Mouse (Mus musculus) midbrain, embryonic 13.5 days (tissue): ENCODE data around the gene Aqp5. TPM values are rescaled to one million over a fixed set of nuclear protein-coding genes. Genes with fewer than 3 reads are reported as not detected.

Source experiments
- ATAC-seq: fragments of 200-750 bp; cut with Nextera tagmentation; 2 replicates; pipeline ENCODE4 v1.8.0; 2017; ENCODE audit warnings: mild to moderate bottlenecking, moderate TSS enrichment, moderate library complexity
- H3K27ac ChIP-seq: fragments of 300-500 bp; sonication (generic); 2 replicates; pipeline ENCODE4 v1.5.1; 2015; ENCODE audit warnings: inconsistent platforms, mild to moderate bottlenecking, moderate library complexity
- H3K27me3 ChIP-seq: fragments of 300-500 bp; sonication (generic); 2 replicates; pipeline ENCODE4 v1.6.1; 2015; ENCODE audit warnings: mild to moderate bottlenecking, inconsistent platforms
- H3K36me3 ChIP-seq: fragments of 300-500 bp; sonication (generic); 2 replicates; pipeline ENCODE4 v1.6.1; 2015; ENCODE audit warnings: mild to moderate bottlenecking, inconsistent platforms
- H3K4me1 ChIP-seq: fragments of 300-500 bp; sonication (generic); replicated peaks from 2 replicates; pipeline ENCODE4 v1.6.1; 2015; ENCODE audit warnings: inconsistent platforms
- H3K4me2 ChIP-seq: fragments of 300-500 bp; sonication (generic); replicated peaks from 2 replicates; pipeline ENCODE4 v1.6.1; 2015; ENCODE audit warnings: moderate library complexity, mild to moderate bottlenecking, inconsistent platforms
- H3K4me3 ChIP-seq: fragments of 300-500 bp; sonication (generic); replicated peaks from 2 replicates; pipeline ENCODE4 v1.5.1; 2015; ENCODE audit warnings: mild to moderate bottlenecking, inconsistent platforms
- H3K9ac ChIP-seq: fragments of 300-500 bp; sonication (generic); replicated peaks from 2 replicates; pipeline ENCODE4 v1.6.1; 2015; ENCODE audit warnings: mild to moderate bottlenecking, inconsistent platforms
- H3K9me3 ChIP-seq: fragments of 300-500 bp; sonication (generic); 2 replicates; pipeline ENCODE4 v1.6.1; 2016; ENCODE audit warnings: mild to moderate bottlenecking, inconsistent platforms
- WGBS: fragments of 180-500 bp; shearing (Covaris S2); methylation state at CpG from one replicate; pipeline ENCODE4 v1.1.7; 2015; 5-methylcytosine and 5-hydroxymethylcytosine counted together
- polyA plus RNA-seq: library from polyadenylated mRNA; unstranded; fragments of >200 nt; fragmentation: Nextera tagmentation; extraction: Ambion mirVana; gene quantifications from 2 replicates; pipeline ENCODE4 v1.2.1, GENCODE M21; 2015

Gene Aqp5
- polyA plus RNA-seq, 1 experiment from 2014 or later: 1.1 TPM

- 76% methylated on average over 13 of the region's 13 CpGs for WGBS
- H3K4me2 ChIP-seq: no peak overlapping the region; the same call in 1 of the 2 replicates
- H3K27me3 ChIP-seq: peaks cover 13% of the 10 kb centered on the region
- ATAC-seq: no peak
- H3K9ac ChIP-seq: no peak overlapping the region
- H3K27ac ChIP-seq: peak overlapping the region; percentile 48
- no peak overlapping the region for H3K4me3 ChIP-seq
- H3K4me1 ChIP-seq: peaks cover 30% of the 10 kb centered on the region
- no peaks in the 10 kb centered on the region for H3K36me3 ChIP-seq
- H3K9me3 ChIP-seq: no peaks in the 10 kb centered on the region
Measured at GRCm38 (mm10) chr15:99614273-99614672, 23.7 kb downstream of the Aqp5 start.

- Histone ChIP-seq H3K9me3 (no peaks in the 10 kb centered on the region), H3K27me3 (peaks cover 13% of the 10 kb centered on the region), H3K9ac (no peak overlapping the region), H3K4me2 (peak overlapping the region; percentile 17), H3K36me3 (peaks cover 3% of the 10 kb centered on the region; the same call in 1 of the 2 replicates), H3K4me3 (no peak overlapping the region), H3K4me1 (peaks cover 30% of the 10 kb centered on the region), H3K27ac (peak overlapping the region; percentile 48)
- 5% methylated on average over 12 of the region's 12 CpGs for WGBS
- ATAC-seq: peak; percentile 60
Measured at GRCm38 (mm10) chr15:99614753-99615152, 24.2 kb downstream of the Aqp5 start.

GRCm38 (mm10) chr15:99615246-99615645 is 24.7 kb downstream of the Aqp5 start:
- Histone ChIP-seq H3K9ac (no peak overlapping the region), H3K36me3 (peaks cover 3% of the 10 kb centered on the region; the same call in 1 of the 2 replicates), H3K4me1 (peaks cover 30% of the 10 kb centered on the region), H3K27me3 (peaks cover 11% of the 10 kb centered on the region), H3K4me3 (no peak overlapping the region), H3K4me2 (no peak overlapping the region), H3K9me3 (no peaks in the 10 kb centered on the region), H3K27ac (peak overlapping the region; percentile 48; the same call in 1 of the 2 replicates)
- 23% methylated on average over 9 of the region's 9 CpGs for WGBS
- ATAC-seq: no peak

- no peaks in the 10 kb centered on the region for H3K9me3 ChIP-seq
- WGBS: 89% methylated on average over 3 of the region's 3 CpGs
- H3K4me3 ChIP-seq: no peak overlapping the region
- H3K36me3 ChIP-seq: peaks cover 28% of the 10 kb centered on the region
- no peak for ATAC-seq
- H3K27ac ChIP-seq: no peak overlapping the region
- peaks cover 17% of the 10 kb centered on the region for H3K4me1 ChIP-seq
- peaks cover 7% of the 10 kb centered on the region for H3K27me3 ChIP-seq
- H3K9ac ChIP-seq: no peak overlapping the region
- H3K4me2 ChIP-seq: no peak overlapping the region
Measured at GRCm38 (mm10) chr15:99618595-99618994, 28.0 kb downstream of the Aqp5 start.

DNA sequence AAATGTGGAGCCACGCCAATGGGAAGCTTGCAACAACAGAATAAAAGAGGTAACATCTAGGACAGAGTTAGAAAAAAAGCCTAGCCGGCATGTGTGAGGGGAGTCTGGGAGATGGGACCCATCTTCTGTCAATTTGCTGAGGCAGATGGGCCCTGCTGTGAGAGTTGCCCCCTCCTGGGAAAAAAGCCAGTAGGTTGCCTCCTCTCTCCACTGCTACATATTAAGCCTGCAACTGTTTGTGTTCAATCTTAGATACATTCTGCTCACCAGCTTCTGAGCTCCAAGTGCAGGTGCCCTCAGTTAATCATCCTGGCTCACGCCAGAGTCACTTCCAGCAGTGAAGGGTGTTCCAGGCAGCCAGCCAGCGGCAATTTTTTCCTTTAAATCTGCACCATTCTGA is 29.2 kb downstream of the Aqp5 start:
- no peak for ATAC-seq
- H3K9ac ChIP-seq: no peak overlapping the region
- peaks cover 38% of the 10 kb centered on the region for H3K36me3 ChIP-seq
- H3K4me1 ChIP-seq: peaks cover 8% of the 10 kb centered on the region
- H3K27me3 ChIP-seq: no peaks in the 10 kb centered on the region
- no peak overlapping the region for H3K4me2 ChIP-seq
- no peak overlapping the region for H3K4me3 ChIP-seq
- 86% methylated on average over 4 of the region's 4 CpGs for WGBS
- H3K9me3 ChIP-seq: no peaks in the 10 kb centered on the region
- no peak overlapping the region; the same call in 1 of the 2 replicates for H3K27ac ChIP-seq

DNA sequence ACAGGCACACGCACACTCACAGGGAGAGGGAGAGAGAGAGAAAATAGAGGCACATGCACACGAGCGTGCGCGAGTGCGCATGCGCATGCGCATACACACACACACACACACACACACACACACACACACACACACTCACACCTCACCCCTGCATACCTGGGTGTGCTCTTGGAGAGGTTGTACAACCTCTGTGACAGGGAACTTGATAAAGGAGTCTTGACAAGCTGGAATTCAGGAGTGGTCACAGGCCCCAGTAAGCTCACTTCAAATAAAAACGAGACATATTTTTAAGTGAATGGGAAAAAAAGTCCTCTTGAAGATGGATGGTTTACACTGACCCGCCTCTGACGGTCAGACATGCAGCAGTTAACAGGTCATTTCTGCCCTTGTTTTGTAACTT is 31.5 kb downstream of the Aqp5 start:
- H3K4me2 ChIP-seq: no peak overlapping the region
- no peaks in the 10 kb centered on the region for H3K4me1 ChIP-seq
- no peaks in the 10 kb centered on the region for H3K27me3 ChIP-seq
- peaks cover 59% of the 10 kb centered on the region for H3K36me3 ChIP-seq
- H3K9me3 ChIP-seq: no peaks in the 10 kb centered on the region
- 94% methylated on average over 11 of the region's 11 CpGs for WGBS
- no peak overlapping the region for H3K27ac ChIP-seq
- no peak overlapping the region for H3K4me3 ChIP-seq
- H3K9ac ChIP-seq: no peak overlapping the region
- no peak for ATAC-seq

DNA sequence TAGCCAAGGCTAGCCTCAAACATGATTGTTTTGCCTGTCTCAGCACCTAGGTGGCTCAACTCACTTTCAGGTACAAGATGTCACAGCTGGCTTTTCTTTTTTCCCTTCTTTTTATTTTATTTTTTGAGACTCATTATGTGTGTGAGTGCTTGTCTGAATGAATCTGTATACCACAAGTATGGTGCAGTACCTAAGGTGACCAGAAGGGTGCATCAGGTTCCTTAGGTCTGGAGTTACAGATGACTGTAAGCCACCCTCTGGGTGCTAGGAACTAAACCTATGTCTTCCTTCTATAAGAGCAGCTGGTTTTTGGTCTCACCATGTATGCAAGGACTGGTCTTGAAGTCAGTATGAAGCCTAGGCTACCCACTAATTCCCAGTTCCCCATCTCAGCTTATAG is 41.0 kb downstream of the Aqp5 start:
- no peak for ATAC-seq
- Histone ChIP-seq H3K4me3 (no peak overlapping the region), H3K27me3 (no peaks in the 10 kb centered on the region), H3K27ac (no peak overlapping the region), H3K9me3 (no peaks in the 10 kb centered on the region), H3K9ac (no peak overlapping the region), H3K36me3 (peaks cover 80% of the 10 kb centered on the region), H3K4me1 (peaks cover 6% of the 10 kb centered on the region), H3K4me2 (no peak overlapping the region)

- Histone ChIP-seq H3K4me2 (no peak overlapping the region), H3K36me3 (peaks cover 64% of the 10 kb centered on the region), H3K27ac (no peak overlapping the region), H3K9me3 (no peaks in the 10 kb centered on the region), H3K27me3 (no peaks in the 10 kb centered on the region), H3K9ac (no peak overlapping the region), H3K4me1 (peaks cover 22% of the 10 kb centered on the region), H3K4me3 (no peak overlapping the region)
- no peak for ATAC-seq
- 95% methylated on average over 7 of the region's 7 CpGs for WGBS
Measured at GRCm38 (mm10) chr15:99634702-99635101, 44.1 kb downstream of the Aqp5 start.

DNA sequence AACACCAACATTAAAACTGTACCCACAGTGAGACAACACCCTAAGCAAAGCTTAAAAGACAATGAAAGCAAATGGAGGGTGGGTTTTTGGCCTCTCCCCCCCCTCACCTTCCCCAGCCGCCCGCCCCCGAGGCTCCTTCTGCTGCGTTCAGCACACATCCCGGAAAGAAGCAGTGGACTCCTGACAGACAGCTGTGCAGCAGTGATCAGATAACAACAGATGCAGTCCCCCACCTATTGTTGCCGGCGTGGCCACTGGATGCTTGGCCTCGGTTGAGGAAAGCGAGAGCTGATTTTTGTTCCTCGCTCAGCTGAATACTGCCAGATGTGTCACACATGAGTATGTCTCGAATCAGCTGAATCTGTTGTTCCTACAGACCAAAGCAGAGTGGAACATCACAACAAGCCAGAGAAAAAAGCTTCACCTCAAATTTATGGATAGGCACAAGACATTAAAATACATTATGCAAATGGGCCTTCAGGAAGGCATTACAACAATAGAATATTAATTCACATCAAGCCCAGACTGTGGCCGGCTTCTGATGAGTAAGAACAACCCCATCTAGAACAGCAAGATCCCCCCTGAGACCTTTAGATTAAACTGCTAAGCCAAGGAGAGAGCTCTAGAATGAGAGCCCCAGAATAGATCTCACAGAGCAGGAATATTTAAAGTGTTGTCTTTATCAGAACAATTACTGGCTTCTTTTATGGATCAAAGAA is 47.0 kb downstream of the Aqp5 start:
- H3K9ac ChIP-seq: peak overlapping the region; percentile 10; the same call in 1 of the 2 replicates
- peak overlapping the region; percentile 29 for H3K4me2 ChIP-seq
- no peak overlapping the region for H3K4me3 ChIP-seq
- H3K27ac ChIP-seq: peak overlapping the region; percentile 93
- peaks cover 49% of the 10 kb centered on the region for H3K36me3 ChIP-seq
- no peaks in the 10 kb centered on the region for H3K9me3 ChIP-seq
- no peaks in the 10 kb centered on the region for H3K27me3 ChIP-seq
- H3K4me1 ChIP-seq: peaks cover 25% of the 10 kb centered on the region
- 45% methylated on average over 12 of the region's 12 CpGs for WGBS
- peak; percentile 79 for ATAC-seq

GRCm38 (mm10) chr15:99638124-99638485 is 47.5 kb downstream of the Aqp5 start:
- peaks cover 43% of the 10 kb centered on the region for H3K36me3 ChIP-seq
- H3K4me2 ChIP-seq: no peak overlapping the region
- H3K27ac ChIP-seq: peak overlapping the region; percentile 93
- no peak overlapping the region for H3K4me3 ChIP-seq
- peaks cover 25% of the 10 kb centered on the region for H3K4me1 ChIP-seq
- 65% methylated on average over 5 of the region's 5 CpGs for WGBS
- H3K27me3 ChIP-seq: no peaks in the 10 kb centered on the region
- ATAC-seq: peak; percentile 81; the same call in 1 of the 2 replicates
- H3K9me3 ChIP-seq: no peaks in the 10 kb centered on the region
- H3K9ac ChIP-seq: no peak overlapping the region

GRCm38 (mm10) chr15:99642622-99643021 is 52.0 kb downstream of the Aqp5 start:
- H3K4me2 ChIP-seq: no peak overlapping the region
- WGBS: 75% methylated on average over 6 of the region's 6 CpGs
- no peaks in the 10 kb centered on the region for H3K9me3 ChIP-seq
- no peak overlapping the region for H3K4me3 ChIP-seq
- no peak overlapping the region for H3K9ac ChIP-seq
- H3K27ac ChIP-seq: peak overlapping the region; percentile 48; the same call in 1 of the 2 replicates
- H3K4me1 ChIP-seq: peaks cover 51% of the 10 kb centered on the region
- H3K27me3 ChIP-seq: no peaks in the 10 kb centered on the region
- H3K36me3 ChIP-seq: peaks cover 18% of the 10 kb centered on the region
- ATAC-seq: no peak

GRCm38 (mm10) chr15:99643832-99644231 is 53.2 kb downstream of the Aqp5 start:
- H3K4me2 ChIP-seq: no peak overlapping the region
- peaks cover 56% of the 10 kb centered on the region for H3K4me1 ChIP-seq
- H3K27ac ChIP-seq: peak overlapping the region; percentile 68
- H3K27me3 ChIP-seq: no peaks in the 10 kb centered on the region
- no peaks in the 10 kb centered on the region for H3K9me3 ChIP-seq
- 0 out of 2 replicates have a peak, but pooled peaks have one; percentile 31 for ATAC-seq
- H3K4me3 ChIP-seq: no peak overlapping the region
- H3K9ac ChIP-seq: no peak overlapping the region; the same call in 1 of the 2 replicates
- WGBS: 70% methylated on average over 10 of the region's 10 CpGs
- H3K36me3 ChIP-seq: peaks cover 18% of the 10 kb centered on the region
